Mouse (Mus musculus) gastrocnemius, postnatal 36 days (tissue): ENCODE measurements around the gene Zar1. TPM values are rescaled to one million over a fixed set of nuclear protein-coding genes. Genes with fewer than 3 reads are reported as not detected.

Experiments used
- total RNA-seq, 2 experiments: library from RNA; stranded (reverse); gene quantifications; 2 replicates each; pipeline ENCODE4 v1.2.3; 2021

Gene Zar1
- total RNA-seq, 2 experiments from 2014 or later, result not detected

Other genes with a start within 250 kb of the Zar1 start
- gene Corin, start 76.8 kb downstream of the Zar1 start, total RNA-seq, result under 1 TPM in 1 of 2 experiments, not detected in 1; 0.17 TPM
- 1 to 10 TPM; 3.8 to 4.7 TPM for gene Nfxl1, start 21.6 kb downstream of the Zar1 start, total RNA-seq
- gene Gm5868, start 6.3 kb upstream of the Zar1 start, total RNA-seq, result not detected
- not detected for gene Cnga1, start 63.0 kb upstream of the Zar1 start, total RNA-seq
- gene Nipal1, start 66.5 kb upstream of the Zar1 start, total RNA-seq, result not detected
- gene Txk, start 171.5 kb upstream of the Zar1 start, total RNA-seq, result under 1 TPM in 1 of 2 experiments, not detected in 1; 0.15 TPM